Mouse (Mus musculus) adipocyte (in vitro differentiated cells): ENCODE data around the gene Ing5.
"Not testable (repeated sequence)": the region's sequence is repeated elsewhere in the genome, so short reads cannot be mapped to it uniquely, and the experiment has no call there.

Source experiments
- DNase-seq: peaks from one replicate; pipeline ENCODE4 v3.0.0-alpha.2; 2016; ENCODE audit warnings: low spot score

Gene Ing5

GRCm38 (mm10) chr1:93803556-93804507 is at the start of gene Ing5:
Ing5 (plus strand) TSS chr1:93803965.
- DNase-seq = peak; percentile 97

- DNase-seq = peak; percentile 91
These were observed 49.0 kb upstream of the Ing5 start, which contains the start of gene Thap4 for GRCm38 (mm10) chr1:93754573-93755290. Thap4 (minus strand) TSS chr1:93754864.

- peak; percentile 22 for DNase-seq
These were observed 48.5 kb upstream of the Ing5 start for GRCm38 (mm10) chr1:93755291-93755610.

- no peak for DNase-seq
These were observed 48.1 kb upstream of the Ing5 start for GRCm38 (mm10) chr1:93755618-93756017.

GRCm38 (mm10) chr1:93756154-93756553 is 47.6 kb upstream of the Ing5 start:
- DNase-seq = no peak

GRCm38 (mm10) chr1:93760076-93760475 is 43.7 kb upstream of the Ing5 start:
- no peak for DNase-seq

- DNase-seq = not testable (repeated sequence)
These were observed 40.2 kb upstream of the Ing5 start for GRCm38 (mm10) chr1:93763531-93763930.

GRCm38 (mm10) chr1:93764871-93765591 is 38.7 kb upstream of the Ing5 start:
- DNase-seq = no peak

- DNase-seq = no peak
These were observed 36.2 kb upstream of the Ing5 start for GRCm38 (mm10) chr1:93767600-93767999.

GRCm38 (mm10) chr1:93769901-93770300 is 33.9 kb upstream of the Ing5 start:
- no peak for DNase-seq

- DNase-seq = no peak
These were observed 27.1 kb upstream of the Ing5 start for GRCm38 (mm10) chr1:93776686-93777085.

GRCm38 (mm10) chr1:93786912-93787311 is 16.9 kb upstream of the Ing5 start:
- DNase-seq = no peak

GRCm38 (mm10) chr1:93794526-93794925 is 9.2 kb upstream of the Ing5 start:
- DNase-seq = no peak

GRCm38 (mm10) chr1:93795886-93796285 is 7.9 kb upstream of the Ing5 start:
- no peak for DNase-seq

- no peak for DNase-seq
These were observed 2.9 kb upstream of the Ing5 start for GRCm38 (mm10) chr1:93800670-93801503.

GRCm38 (mm10) chr1:93801741-93802238 is 2.0 kb upstream of the Ing5 start, which contains the start of gene Dtymk:
Dtymk (minus strand) TSS chr1:93801934.
- peak; percentile 97 for DNase-seq

- peak; percentile 24 for DNase-seq
These were observed 994 bp upstream of the Ing5 start for GRCm38 (mm10) chr1:93802771-93803170.

- no peak for DNase-seq
These were observed 1.1 kb downstream of the Ing5 start for GRCm38 (mm10) chr1:93804818-93805217.

GRCm38 (mm10) chr1:93805221-93805951 is 1.6 kb downstream of the Ing5 start:
- peak; percentile 26 for DNase-seq

GRCm38 (mm10) chr1:93808871-93809270 is 5.1 kb downstream of the Ing5 start:
- DNase-seq = no peak
